Mouse (Mus musculus) lung, postnatal 0 days (tissue): ENCODE results near the gene Atp13a3.

Experiments
- CTCF ChIP-seq: IDR thresholded peaks from 2 replicates; pipeline ENCODE4 v1.5.1; 2016; ENCODE audit warnings: antibody characterized with exemption, mild to moderate bottlenecking
- EP300 ChIP-seq: IDR thresholded peaks from 2 replicates; pipeline ENCODE4 v1.6.1; 2016; ENCODE audit warnings: antibody characterized with exemption, mild to moderate bottlenecking, control low read depth

GRCm38 (mm10) chr16:30296601-30297275 lies 109.0 kb downstream of the Atp13a3 start:
- TF ChIP-seq CTCF, result no peak
- TF ChIP-seq EP300, result no peak
